Mouse (Mus musculus): ENCODE measurements at regions not wholly inside any gene's neighbourhood (a gene's known extent, or its start where the extent isn't known, plus 50 kb on each side); places are given as distances from the start of the nearest gene placed in this dataset.

DNA sequence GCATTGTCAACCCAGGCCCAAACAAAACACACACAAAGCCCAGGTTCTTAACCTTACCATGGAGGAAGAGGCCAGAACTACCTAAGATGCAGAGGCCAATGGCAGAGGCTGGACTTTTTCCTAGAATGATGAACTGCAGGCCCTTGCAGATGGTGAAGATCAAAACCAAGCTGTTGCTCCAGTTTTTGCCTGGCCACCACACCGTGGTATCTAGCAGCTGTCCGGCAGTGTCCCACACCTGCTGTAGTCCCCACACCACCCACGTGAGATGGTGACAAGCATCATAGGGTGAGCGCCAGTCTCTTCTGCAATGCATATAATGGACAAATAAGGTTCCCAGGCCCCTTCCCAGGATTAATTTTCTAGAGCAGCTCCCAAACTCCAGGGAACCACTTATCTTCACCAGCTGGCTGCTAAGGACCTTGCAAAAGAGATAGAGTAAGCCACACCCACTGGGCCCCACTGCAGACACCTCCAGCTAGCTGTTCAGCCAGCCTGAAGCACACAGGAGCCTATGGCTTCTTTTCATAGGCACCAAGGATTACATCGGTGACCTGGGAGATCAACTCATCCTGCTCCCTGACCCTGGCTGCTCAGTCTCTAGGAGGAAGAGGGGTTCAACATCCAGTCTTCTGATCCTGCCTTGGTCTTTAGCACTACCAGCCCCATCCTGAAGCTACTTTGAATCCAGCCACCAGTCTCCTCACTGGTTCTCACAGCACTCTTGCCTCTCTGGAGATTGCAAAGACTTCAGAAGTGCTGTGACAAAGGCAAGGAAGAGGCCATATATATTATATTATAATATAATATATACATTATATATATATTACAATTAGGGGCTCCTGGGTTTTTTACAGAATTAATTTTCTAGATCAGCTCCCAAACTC, 55.6 kb upstream of the Lrpap1 start:
- H3K4me3 ChIP-seq (replicated peaks) = no peak overlapping the region
- no peaks in the 10 kb centered on the region for H3K9me3 ChIP-seq
- H3K36me3 ChIP-seq = no peaks in the 10 kb centered on the region
- no peak overlapping the region for H3K9ac ChIP-seq (replicated peaks)
- H3K4me1 ChIP-seq (replicated peaks) = peaks cover 15% of the 10 kb centered on the region
- no peak for ATAC-seq
- H3K27ac ChIP-seq = no peak overlapping the region
- H3K4me2 ChIP-seq (replicated peaks) = no peak overlapping the region
- H3K27me3 ChIP-seq = no peaks in the 10 kb centered on the region
- WGBS = 78% methylated on average over 5 of the region's 5 CpGs

DNA sequence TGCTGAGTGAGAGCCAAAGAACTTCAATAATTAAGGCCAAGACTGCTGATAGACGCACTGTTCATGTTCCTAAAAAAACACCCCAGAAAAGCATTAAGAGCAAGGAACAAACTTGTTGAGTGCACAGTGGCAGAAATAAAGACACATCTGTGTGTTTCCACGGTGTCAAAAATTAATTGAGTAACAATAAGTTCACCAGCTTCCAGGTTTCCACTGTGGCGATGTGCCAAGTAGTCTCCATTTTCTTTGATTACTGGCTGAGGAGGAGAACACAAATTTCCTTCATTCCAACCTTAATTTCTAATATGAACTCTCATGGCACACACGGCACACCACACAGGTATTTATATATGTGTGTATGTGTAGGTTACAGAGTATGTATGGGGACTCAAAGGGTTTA, 54.3 kb upstream of the Lrpap1 start:
- ATAC-seq = no peak
- no peaks in the 10 kb centered on the region for H3K36me3 ChIP-seq
- H3K9me3 ChIP-seq = no peaks in the 10 kb centered on the region
- no peak overlapping the region for H3K9ac ChIP-seq (replicated peaks)
- WGBS = 88% methylated on average over 4 of the region's 4 CpGs
- H3K27me3 ChIP-seq = no peaks in the 10 kb centered on the region
- H3K4me1 ChIP-seq (replicated peaks) = peaks cover 15% of the 10 kb centered on the region
- H3K27ac ChIP-seq = no peak overlapping the region
- no peak overlapping the region for H3K4me2 ChIP-seq (replicated peaks)
- H3K4me3 ChIP-seq (replicated peaks) = no peak overlapping the region

DNA sequence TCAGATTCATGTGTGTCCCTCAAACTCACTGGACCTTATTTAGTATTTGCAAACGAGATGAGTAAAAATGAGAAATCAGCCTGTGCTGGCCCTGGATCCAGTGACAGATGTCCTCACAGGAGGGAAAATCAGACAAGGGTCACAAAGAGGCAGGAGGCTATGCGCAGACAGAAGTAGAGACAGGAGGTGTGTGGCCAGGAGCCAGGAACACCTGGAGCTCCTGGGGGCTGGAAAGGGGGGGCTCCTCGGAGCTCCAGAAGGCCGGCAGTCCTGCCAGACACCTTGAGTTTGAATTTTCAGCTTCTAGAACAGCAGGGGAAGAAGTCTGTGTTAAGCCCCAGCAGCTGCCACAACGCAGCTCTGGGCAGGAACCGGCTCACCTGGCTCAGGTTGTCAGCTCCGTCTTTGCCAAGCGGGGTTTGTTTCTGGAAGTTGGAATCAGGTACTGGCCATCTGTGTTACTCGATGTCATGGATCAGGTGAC, 53.7 kb upstream of the Lrpap1 start:
- Histone ChIP-seq H3K27me3 (no peaks in the 10 kb centered on the region), H3K9ac (replicated peaks) (no peak overlapping the region), H3K4me1 (replicated peaks) (peaks cover 15% of the 10 kb centered on the region), H3K27ac (no peak overlapping the region), H3K9me3 (no peaks in the 10 kb centered on the region), H3K4me2 (replicated peaks) (no peak overlapping the region), H3K4me3 (replicated peaks) (no peak overlapping the region), H3K36me3 (no peaks in the 10 kb centered on the region)
- 57% methylated on average over 9 of the region's 9 CpGs for WGBS
- no peak for ATAC-seq

DNA sequence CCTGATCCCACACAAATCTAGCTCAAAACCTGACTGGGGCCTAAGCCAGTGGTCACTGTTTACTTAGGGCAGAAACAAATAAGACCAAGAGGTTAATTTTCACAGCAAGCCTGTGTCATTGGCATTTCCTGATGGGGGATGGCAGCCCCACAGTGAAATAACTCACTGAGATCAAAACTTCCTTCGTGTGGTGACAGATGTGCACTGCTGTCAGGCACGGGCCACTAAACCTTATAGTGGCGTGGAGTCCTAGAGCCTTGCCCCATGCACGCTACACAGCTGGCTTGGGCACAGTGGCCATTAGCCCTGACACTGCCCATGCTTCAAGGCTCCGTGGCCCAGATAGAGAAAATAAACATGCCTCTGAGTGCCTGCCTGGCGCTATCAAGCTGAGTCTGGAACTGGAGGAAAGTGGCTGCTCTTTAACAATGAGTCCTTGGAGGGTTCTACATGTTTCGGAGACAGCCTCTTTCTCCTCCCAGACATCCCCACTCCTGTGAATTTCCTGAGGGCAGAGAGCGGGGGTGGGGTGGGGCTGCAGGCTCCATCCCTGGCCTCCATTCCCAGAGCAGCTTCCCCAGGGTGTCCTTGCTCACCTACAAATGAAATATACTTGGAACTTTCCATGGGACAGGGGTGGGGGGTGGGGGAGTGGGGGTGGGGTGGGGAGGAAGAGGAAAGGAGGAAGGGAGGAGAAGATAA, 52.9 kb upstream of the Lrpap1 start:
- Histone ChIP-seq H3K4me2 (replicated peaks) (no peak overlapping the region), H3K27ac (no peak overlapping the region), H3K4me1 (replicated peaks) (peaks cover 15% of the 10 kb centered on the region), H3K27me3 (no peaks in the 10 kb centered on the region), H3K9ac (replicated peaks) (no peak overlapping the region), H3K36me3 (no peaks in the 10 kb centered on the region), H3K4me3 (replicated peaks) (no peak overlapping the region), H3K9me3 (no peaks in the 10 kb centered on the region)
- 58% methylated on average over 8 of the region's 8 CpGs for WGBS
- ATAC-seq = no peak

DNA sequence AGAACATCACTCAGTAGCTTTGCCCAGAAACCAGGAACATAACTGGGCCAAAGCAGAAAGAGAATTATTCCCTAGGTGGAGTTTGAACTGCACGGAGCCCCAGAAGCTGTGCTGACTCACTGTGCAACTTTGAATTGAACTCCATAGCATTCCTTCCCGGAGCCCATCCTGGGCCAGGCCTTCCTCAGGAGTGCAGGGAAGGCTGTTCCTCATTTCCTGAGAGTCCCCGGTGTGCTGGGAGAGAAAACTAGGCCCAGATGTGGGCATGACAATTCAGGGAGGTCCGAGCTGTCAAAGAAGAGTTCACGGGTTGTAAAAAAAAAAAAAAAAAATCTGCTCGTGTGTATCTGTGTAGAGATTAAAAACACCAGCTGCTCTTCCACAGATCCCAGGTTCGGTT, 50.8 kb upstream of the Lrpap1 start:
- Histone ChIP-seq H3K27ac (no peak overlapping the region), H3K27me3 (no peaks in the 10 kb centered on the region), H3K4me3 (replicated peaks) (no peak overlapping the region), H3K9ac (replicated peaks) (no peak overlapping the region), H3K4me2 (replicated peaks) (no peak overlapping the region), H3K4me1 (replicated peaks) (peaks cover 18% of the 10 kb centered on the region), H3K36me3 (no peaks in the 10 kb centered on the region), H3K9me3 (no peaks in the 10 kb centered on the region)
- 76% methylated on average over 7 of the region's 7 CpGs for WGBS
- ATAC-seq = no peak

DNA sequence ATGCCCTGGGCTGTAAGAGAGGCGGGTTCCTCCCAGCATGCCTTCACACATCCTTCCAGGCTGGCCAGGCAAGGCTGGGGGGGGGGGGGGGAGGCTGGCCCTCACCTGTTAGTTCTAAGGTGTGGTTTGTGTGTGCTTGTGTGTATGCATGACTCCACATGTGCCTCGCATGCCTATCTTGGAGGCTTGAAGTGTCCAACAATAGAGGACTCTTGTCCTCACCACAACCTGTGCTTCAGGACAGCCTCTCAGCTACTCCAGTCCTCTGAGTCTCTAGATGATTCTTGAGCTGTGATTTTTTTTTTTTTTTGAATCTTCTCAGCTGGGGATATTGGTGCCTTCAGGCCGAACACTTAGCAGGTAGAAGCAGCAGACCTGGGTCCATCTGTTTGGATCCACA, 50.2 kb upstream of the Lrpap1 start:
- peaks cover 16% of the 10 kb centered on the region for H3K4me1 ChIP-seq (replicated peaks)
- H3K4me2 ChIP-seq (replicated peaks) = no peak overlapping the region
- H3K36me3 ChIP-seq = no peaks in the 10 kb centered on the region
- no peak overlapping the region for H3K27ac ChIP-seq
- H3K9me3 ChIP-seq = peaks cover 5% of the 10 kb centered on the region; the same call in 1 of the 2 replicates
- H3K9ac ChIP-seq (replicated peaks) = no peak overlapping the region
- H3K4me3 ChIP-seq (replicated peaks) = no peak overlapping the region
- no peaks in the 10 kb centered on the region for H3K27me3 ChIP-seq
- 82% methylated on average over 3 of the region's 3 CpGs for WGBS
- no peak for ATAC-seq
